Mouse (Mus musculus) erythroblast, adult 5-6 weeks (primary cell): ENCODE data around the gene B3gat3. TPM values are rescaled to one million over a fixed set of nuclear protein-coding genes. Genes with fewer than 3 reads are reported as not detected.

Experiments used
- ATAC-seq: replicated peaks from 2 replicates; pipeline ENCODE4 v1.8.0; 2016; ENCODE audit warnings: moderate number of reproducible peaks, mild to moderate bottlenecking, moderate TSS enrichment, inconsistent platforms; ENCODE audit not compliant: poor library complexity, low FRiP score, severe bottlenecking
- total RNA-seq, 2 experiments: library from RNA; stranded (forward) in 1 of 2; stranded (reverse) in 1 of 2; fragments of 150-400 nt in 1 of 2; fragments of 200-764, 138-1000 nt in 1 of 2; gene quantifications; 2 replicates each; pipeline versions ENCODE4 v1.2.3 to v1.2.4; 2015 to 2017; ENCODE audit warnings: low replicate concordance in 2 of 2

Gene B3gat3
- total RNA-seq, 2 experiments from 2014 or later: 11.1 to 14.2 TPM

DNA sequence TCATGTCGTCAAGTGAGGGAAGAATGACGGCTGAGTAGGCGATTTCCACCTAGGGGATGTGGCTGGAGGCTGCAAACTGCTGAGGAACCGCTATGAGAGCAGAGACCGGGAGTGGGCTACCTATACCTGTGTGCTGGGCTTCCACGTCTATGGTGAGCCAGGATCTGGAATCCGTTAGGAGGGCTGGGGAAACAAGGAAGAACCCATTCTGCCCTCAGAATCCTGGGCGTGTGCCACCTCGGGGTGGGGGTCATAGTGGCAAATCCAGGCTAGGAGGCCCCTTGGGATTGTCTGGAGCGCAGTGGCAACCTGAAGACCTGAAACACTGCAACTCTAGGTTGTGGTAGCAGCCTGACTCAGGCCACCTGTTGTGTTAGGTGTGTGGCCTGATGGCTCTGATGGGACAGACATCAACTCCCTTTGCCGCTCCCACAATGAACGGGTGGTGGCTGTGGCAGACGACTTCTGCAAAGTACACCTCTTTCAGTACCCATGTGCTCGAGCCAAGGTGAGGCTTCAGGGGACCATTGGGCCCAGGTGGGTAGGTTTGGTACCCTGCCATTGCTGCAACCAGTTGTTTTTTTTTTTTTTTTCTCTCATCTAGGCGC, 20.5 kb downstream of the B3gat3 start:
- ATAC-seq: no peak

DNA sequence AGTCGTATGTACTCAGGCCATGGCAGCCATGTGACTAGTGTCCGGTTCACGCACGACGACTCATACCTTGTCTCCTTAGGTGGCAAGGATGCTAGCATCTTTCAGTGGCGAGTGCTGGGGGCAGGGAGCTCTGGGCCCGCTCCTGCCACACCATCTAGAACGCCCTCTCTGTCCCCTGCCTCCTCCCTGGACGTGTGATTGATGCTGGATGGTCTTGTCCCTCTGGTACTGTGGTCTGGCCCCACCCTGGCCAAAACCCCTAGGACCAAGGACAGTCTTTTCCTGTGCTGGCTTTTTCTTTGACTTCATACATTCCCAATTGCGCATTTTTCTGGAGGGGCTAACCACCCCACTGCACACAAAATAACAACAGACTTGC, 21.0 kb downstream of the B3gat3 start:
- no peak; the same call in 1 of the 2 replicates for ATAC-seq

DNA sequence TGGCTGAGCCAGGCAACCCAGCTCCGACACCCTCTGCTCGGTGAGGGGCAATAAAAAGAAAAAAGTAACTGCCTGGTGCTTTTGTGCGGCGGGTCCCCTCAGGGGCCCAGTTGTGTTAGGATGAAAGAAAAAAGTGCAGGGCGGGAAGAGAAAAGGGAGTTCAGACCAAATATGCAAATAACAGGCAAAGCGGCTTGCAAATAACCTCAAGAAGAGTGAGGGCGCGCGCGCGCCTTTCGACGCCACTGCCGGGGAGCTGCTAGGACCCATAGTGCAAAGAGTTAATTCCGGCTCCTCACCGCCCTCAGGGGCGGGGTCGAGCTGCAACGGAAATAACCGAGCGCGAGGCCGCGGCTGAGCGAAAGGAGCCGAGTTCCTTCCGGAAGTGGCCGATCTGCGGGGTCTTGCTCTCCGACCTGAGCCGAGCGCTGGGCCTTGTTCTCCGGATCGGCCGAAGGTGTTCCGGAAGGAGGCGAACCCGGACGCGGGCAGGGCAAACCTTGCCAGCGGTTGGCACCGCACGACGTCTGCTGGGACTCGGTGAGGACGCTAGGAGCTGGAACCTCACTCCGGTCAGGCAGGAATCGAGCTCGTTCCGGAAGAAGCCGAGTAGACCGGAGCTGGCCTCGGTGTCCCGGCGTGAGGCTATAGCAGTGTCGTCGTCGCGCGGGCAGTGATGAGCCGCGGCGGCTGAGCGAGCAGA, 21.5 kb downstream of the B3gat3 start, which contains the start of gene Mta2:
Gene Mta2, plus strand, starts transcription at position 361 of the 703 bp plus-strand sequence.
- peak; percentile 86 for ATAC-seq

DNA sequence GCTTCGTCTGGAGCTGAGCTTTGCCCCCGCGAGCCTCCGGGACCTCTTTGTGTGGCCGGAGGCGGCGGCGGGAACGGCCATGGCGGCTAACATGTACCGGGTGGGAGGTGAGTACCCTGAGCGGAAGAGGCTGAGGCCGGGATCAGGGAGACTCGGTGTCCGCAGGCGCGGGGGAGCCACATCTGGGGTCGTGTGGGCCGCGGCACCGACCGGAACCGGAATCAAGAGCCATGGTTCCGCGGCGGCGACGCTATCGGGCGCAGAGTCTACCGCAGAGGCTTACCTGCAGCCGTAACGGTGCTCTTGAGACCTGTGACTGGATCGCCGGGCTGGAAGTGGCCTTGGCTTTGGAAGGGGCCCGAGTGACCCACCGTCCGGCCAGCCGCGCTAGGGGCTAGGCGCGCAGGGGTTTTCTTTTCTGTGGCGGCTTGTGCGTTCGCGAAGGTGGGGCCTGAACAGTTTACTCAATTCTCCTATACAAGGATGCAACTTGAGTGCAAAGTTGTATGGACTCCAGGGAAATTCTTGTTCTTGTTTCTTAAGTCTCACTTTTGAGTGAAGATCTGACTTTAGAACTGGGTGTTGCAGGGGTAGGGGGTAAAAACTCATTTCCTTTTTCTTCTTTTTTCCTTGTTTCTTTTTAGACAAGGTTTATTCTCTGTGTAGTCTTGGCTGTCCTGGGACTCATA, 22.2 kb downstream of the B3gat3 start:
- ATAC-seq: peak; percentile 24

DNA sequence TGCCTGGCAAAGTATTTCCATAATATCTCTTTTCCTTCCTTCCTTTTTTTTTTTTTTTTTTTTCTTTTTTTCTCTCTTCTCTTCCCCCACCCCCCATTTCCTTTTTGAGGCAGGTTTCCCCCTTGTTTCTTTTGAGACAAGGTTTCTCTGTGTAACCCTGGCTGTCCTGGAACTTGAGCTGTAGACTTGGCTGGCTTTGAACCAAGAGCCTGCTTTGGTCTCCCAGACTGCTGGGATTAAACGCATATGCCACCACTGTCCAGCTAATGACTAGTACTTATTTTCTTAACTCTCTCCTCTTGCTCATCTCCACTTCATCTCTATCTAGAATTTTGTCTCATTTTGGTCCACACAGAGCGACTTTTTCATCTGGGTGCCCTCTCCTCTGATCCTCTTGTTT, 22.9 kb downstream of the B3gat3 start:
- no peak for ATAC-seq

DNA sequence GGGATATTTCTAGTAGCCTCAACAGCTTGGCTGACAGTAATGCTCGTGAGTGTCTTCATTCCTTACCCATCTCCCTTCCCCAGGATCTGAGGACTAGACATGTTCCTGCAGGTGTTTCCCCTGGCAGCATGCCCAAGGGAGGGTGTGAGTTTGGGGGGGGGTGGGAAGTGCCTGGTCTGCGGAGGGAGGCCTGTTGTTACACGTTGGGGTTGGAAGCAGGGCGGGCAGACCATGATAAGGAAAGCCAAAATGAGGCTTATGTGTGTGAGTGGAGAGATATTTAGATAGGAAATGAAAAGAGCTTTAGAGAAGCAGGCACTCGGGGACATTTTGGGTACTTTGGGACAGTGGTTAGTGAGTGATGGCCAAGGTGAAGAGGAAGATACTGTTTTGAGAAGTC, 23.9 kb downstream of the B3gat3 start:
- ATAC-seq: no peak

DNA sequence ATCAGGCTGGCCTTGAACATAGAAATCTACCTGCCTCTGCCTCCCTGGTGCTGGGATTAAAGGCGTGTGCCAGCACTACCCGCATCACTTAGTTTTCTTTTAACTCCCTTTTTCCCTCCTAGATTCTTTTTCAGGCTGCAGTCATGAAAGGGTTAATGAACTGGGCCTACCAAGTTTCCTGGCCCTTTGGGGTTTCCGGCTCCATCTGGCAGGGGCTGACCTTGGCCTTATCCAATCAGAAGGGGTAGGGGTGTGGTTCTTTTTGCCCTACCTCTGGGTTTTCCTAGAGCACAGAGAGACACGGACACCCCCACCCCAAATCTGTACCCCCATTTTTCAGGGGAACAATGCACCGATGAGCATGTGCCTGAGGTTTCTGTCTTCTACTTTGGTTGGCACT, 24.6 kb downstream of the B3gat3 start:
- ATAC-seq: no peak

DNA sequence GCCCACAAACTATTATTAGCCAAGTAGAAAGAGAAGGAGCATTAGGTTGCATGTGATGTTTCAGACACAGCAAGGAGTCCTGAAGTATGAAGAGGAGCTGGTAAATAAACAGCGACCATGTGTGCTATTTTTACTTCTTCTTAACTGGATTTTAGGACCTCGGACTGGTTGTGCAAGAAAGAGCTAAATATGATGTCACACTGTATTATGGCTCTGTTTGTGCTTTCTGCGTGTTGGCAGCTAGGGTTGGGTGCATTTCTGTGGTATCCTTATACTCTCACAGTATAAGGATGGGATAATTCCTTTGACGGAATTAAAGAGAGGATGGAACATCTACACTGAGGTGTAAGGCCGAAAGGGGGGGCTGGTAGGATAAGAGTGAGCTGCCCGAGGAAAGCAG, 25.1 kb downstream of the B3gat3 start:
- ATAC-seq: no peak

DNA sequence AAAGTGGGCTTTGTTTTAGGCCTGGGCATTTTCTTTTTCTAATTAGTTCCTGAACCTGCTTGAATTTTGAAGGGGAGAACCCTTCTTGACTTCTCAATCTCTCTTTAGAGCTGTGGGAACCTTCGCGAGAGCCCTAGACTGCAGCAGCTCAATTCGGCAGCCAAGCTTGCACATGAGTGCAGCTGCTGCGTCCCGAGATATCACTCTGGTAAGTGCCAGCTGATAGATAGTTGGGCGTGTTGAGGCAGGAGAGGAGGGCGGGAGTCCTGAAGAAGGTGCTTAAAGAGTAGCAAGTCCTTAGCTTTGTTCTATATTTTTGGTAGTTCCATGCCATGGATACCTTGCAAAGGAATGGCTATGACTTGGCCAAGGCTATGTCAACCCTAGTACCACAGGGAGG, 26.8 kb downstream of the B3gat3 start:
- ATAC-seq: peak; percentile 78

DNA sequence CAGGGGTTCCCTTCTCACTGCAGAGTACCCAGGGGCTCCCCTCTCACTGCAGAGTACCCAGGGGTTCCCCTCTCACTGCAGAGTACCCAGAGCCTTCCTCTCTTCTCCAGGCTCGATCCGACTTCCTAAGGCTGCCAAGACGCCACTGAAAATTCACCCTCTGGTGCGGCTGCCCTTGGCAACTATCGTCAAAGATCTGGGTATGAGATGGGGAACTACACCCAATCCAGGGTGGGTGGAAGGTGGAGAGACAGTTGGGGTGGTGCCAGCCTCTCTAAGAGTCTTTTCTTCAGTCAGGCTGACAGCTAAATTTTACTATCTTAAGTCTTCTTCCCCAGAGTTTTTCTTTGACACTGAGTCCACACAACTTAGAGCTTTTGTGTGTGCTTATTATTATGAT, 30.0 kb downstream of the B3gat3 start:
- ATAC-seq: no peak

DNA sequence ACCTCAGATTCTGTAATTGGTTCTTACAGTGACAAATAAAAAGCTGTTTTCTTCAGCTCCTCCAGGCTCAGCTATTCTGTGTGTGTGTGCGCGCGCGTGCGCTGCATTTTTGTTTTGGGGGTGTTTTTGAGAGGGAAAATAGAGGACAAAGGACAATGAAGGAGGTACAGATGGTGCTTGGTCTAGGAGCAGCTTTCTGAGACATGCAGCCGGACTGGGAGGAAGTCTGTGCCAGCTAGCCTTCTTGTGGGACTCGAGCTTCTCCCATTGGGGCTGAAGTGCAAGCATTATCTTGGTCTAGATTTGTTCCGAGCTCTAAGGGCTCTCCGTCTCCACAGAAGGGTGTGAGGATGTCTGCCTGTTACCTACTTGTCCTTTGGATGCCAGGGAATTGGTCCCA, 32.1 kb downstream of the B3gat3 start:
- ATAC-seq: no peak

DNA sequence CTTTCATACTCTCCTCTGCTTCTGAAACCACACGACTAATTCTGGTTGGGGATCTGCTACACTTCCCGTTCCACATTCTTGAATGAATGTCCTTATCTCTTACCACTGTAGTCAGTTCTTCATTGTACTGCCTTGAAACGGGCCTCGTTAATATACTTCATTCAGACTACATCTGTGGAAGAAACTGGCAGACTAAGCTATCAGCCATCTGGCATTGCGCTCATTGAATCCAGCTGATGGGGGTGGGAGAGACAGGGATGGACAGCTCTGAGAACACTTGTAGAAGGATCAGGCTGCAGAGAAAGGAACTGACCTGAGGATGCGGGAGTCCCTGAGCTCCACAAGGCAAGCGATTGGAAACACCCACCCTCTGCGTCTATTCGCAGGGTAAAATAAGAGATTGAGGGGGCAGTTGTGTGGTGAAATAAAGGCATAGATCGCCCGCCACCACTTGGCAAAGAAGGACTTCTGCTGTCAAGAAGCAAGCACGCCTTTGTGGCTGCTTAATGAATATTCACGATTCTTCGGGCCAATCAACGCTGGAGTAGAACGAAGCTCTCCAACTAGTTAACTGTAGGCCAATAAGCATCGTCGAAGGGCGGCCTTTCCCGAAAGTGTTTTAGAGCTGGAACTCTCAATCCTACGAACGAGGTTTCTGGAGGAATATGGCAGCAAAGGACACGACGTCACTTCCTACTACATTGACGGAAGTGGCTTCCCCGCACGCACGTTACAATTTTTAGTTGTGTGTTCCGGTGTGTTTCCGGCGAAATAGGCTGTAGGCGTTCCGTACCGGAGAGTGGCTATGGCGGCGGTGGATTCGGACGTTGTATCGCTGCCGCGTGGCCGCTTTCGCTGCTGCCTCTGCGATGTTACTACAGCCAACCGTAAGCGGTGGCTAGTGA, 33.2 kb downstream of the B3gat3 start, which contains the start of gene Tut1:
Gene Tut1, plus strand, starts transcription at position 713 of the 905 bp plus-strand sequence.
- peak; percentile 97 for ATAC-seq

DNA sequence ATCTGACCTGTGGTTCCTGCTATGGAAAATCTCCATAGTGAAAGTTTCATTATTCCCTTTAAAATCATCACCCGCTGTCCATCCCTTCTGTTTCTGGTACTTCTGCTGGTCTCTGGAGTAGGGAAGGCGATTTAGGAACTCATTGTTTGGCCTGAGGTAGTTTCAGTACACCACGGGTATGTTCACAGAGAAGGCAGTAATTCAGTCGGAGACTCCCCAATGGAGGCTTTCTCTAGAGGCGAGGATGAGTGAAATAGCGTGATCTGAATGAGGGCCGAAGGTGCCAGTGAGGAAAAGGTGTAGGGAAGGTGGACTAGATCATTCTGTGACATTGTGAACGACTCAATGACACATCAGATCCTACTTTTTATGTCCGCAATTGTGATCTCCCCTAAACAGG, 34.0 kb downstream of the B3gat3 start:
- no peak for ATAC-seq

DNA sequence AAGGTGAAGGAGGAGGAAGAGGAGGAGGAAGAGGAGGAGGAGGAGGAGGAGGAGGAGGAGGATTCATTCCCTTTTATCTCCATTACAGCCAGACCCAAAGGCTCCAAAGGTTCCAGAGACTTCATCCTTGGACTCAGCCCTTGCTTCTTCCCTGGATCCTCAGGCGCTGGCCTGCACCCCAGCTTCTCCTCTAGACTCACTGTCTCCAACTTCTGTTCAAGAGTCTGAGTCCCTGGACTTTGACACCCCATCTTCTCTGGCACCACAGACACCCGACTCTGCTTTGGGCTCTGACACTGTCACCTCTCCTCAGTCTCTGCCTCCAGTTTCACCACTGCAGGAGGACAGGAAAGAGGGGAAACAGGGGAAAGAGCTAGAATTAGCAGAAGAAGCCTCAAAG, 42.1 kb downstream of the B3gat3 start:
- ATAC-seq: no peak

DNA sequence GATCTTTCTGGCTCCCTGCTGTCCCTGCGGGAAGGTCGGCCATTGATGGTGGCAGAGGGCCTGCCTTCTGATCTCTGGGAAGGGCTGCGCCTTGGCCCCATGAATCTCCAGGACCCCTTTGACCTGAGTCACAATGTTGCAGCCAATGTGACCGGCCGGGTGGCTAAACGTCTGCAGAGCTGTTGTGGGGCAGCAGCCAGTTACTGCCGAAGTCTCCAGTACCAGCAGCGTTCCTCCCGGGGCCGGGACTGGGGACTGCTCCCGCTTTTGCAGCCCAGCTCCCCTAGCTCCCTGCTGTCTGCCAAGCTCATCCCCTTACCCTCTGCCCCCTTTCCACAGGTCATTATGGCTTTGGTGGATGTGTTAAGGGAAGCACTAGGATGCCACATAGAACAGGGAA, 44.9 kb downstream of the B3gat3 start:
- ATAC-seq: no peak

DNA sequence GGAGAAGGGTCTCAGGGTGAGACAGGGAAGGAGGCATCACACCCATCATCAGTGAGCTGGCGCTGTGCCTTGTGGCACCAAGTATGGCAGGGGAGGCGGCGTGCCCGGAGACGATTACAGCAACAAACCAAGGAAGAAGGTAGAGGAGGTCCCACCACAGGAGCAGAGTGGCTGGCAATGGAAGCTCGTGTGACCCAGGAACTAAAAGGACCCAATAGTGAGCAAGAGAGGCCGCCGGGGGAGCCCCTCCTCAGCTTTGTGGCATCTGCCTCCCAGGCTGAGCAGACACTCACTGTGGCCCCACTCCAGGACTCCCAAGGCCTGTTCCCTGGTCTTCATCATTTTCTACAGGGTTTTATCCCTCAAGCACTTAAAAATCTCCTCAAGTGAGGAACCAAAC, 45.6 kb downstream of the B3gat3 start:
- no peak for ATAC-seq

DNA sequence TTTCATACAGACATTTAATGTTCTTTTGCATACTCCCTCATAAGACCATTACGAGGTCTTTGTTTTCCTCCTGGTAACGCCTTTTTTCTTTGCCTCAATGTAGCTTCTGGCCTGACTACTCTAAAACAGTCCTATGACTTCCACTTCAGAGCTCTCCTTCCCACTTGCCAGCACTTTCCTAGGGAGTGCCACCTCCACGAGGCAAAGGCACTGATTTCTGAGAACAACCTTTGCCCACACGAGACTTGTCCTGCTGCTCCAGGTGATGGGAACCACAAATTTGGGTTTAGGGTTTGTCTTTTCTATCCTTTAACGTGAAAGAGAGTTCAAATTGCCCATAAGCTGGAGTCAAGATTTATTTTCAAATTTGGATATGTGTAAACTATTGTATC, 46.0 kb downstream of the B3gat3 start:
- ATAC-seq: peak; percentile 10

DNA sequence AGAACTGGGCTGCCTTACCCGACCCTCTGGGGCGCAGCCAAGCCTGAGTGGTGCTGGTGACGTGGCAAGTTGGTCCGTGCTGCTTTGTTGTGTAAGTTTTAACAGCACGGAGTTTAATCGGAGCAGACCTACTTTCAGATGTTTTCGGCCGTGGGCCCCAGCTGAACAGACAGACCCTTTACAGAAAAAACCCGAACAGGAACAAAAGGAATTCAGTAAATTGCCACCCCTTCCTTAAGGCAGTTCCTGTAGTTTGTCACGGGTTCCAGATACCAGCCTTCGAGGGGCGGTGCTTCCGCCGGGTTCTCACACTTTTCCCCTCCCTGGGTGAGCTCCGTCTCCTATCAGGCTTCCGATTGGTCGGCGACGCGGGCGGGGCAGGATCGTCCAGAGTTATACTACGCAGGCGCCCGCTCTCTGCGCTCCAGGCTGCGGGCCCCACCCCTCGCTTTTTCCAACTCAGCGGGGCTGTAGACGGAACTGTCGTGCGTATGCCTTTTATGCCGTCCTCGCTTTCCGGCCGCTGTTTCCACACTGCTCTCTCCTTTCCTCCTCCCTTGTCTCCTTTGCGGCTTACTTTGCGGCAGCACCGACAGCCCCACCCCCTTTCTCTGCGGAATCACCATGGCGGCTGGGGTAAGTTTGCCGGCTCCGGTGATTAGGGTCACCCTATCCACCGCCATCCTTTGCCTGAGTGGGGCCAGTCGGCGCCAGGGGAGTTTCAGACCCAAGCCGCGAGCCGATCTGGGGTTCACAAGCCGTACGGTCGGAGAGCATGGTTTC, 46.6 kb downstream of the B3gat3 start, which contains the start of gene Eef1g:
Gene Eef1g, plus strand, starts transcription at position 452 of the 783 bp plus-strand sequence.
- ATAC-seq: peak; percentile 94

DNA sequence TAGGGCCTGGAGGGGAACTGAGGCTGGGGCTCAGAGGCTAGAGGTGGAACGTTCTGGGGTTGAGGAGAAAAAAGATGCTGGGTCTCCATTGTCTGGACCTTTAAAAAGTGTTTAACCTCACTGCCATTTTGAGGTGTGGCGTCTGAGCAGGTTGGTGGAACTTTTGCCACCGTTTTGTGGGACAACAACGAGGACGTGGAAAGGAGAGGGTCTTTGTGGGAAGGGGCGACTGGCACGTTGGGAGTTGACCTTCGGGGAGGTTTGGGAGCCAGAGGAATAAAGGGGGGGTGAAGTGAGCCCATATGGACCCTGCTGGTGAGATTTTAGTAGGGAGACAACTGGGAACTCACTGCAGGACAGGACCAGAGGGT, 47.2 kb downstream of the B3gat3 start:
- no peak for ATAC-seq
